Mouse (Mus musculus) megakaryocyte, embryonic 14.5 days (primary cell): ENCODE measurements around the gene Mapk7.

ENCODE experiments used
- FLI1 ChIP-seq: IDR thresholded peaks from 2 replicates; pipeline ENCODE4 v1.6.1; 2012; ENCODE audit warnings: low read length, inconsistent platforms, mixed read lengths
- GATA1 ChIP-seq: IDR thresholded peaks from 3 replicates; pipeline ENCODE4 v1.6.1; 2012; ENCODE audit warnings: mixed read lengths, low read length, inconsistent platforms, borderline replicate concordance

DNA sequence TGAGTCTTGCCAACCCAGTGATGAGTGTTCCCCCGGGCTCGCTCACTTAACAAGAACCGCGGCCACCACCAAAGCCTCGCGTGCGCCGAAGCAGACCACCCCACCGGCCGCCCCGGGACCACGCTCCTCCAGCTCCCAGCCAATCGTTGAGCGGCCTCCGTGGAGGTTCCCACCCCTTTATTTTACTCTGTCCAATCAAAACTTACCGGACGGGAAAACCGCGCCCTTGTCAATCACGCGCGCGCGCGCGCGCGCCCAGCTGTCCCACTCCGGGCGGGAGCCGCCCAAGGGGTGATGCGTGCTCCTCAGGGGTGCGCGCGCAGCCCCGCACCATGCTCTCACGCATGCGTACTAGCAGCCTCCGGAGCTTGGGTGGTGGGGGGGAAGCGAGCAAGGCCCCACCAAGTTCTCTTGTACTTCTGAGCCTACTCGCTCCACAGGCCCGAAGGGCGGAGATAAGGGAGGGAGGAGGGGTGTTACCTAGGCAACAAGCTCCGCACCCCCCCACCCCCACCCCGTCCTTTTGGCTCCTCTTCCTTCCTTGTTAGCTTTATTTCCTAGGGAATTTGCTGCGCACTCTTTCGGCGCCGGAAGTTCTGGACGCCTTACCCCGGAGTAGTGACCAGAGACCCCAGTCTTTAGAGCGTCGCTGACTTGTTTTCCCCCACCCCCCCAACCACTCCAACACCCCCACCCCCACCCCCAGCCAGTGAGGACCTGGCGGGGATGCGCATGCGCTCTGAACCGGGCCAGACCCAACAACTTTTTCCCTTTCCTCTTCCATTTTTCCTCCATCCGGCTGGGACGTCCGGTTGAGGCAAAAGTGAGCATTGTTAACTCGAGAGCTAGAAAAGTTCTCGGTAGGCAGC lies at the start of gene Mapk7:
- no peak for TF ChIP-seq GATA1
- TF ChIP-seq FLI1, result no peak
